Mouse (Mus musculus): ENCODE measurements at regions not wholly inside any gene's neighbourhood (a gene's known extent, or its start where the extent isn't known, plus 50 kb on each side); places are given as distances from the start of the nearest gene placed in this dataset.

- H3K9me3 ChIP-seq (ENCODE audit: control insufficient read depth, low read length) = no peaks in the 10 kb centered on the region
- no peak overlapping the region for H3K4me2 ChIP-seq (replicated peaks; ENCODE audit: low read depth, low read length, severe bottlenecking)
- WGBS = 94% methylated on average over 1 of the region's 1 CpGs
- H3K27me3 ChIP-seq (ENCODE audit: control insufficient read depth, insufficient read depth, low read length) = no peaks in the 10 kb centered on the region
- H3K9ac ChIP-seq (ENCODE audit: low read depth, low read length, severe bottlenecking) = no peak overlapping the region
- ATAC-seq (ENCODE audit: low FRiP score, low read depth) = no peak
- H3K4me3 ChIP-seq (replicated peaks; ENCODE audit: low read length) = no peak overlapping the region
- no peak for DNase-seq (ENCODE audit: low spot score)
- no peak for TF ChIP-seq POLR2A (IDR thresholded peaks at IDR 0.05; ENCODE audit: borderline replicate concordance, extremely low read depth, insufficient read depth, insufficient read length)
- H3K4me1 ChIP-seq (ENCODE audit: control insufficient read depth, insufficient read depth, low read length) = peaks cover 5% of the 10 kb centered on the region
- H3K27ac ChIP-seq (replicated peaks; ENCODE audit: low read depth, low read length) = no peak overlapping the region
- no peaks in the 10 kb centered on the region for H3K36me3 ChIP-seq (ENCODE audit: control insufficient read depth, insufficient read depth, low read length)
These were observed 79.4 kb upstream of the Egln3 start for GRCm38 (mm10) chr12:54283011-54283410.

- TF ChIP-seq POLR2A (IDR thresholded peaks at IDR 0.05; ENCODE audit: borderline replicate concordance, extremely low read depth, insufficient read depth, insufficient read length) = no peak
- Histone ChIP-seq H3K36me3 (ENCODE audit: control insufficient read depth, insufficient read depth, low read length) (no peaks in the 10 kb centered on the region), H3K4me2 (replicated peaks; ENCODE audit: low read depth, low read length, severe bottlenecking) (no peak overlapping the region), H3K27ac (replicated peaks; ENCODE audit: low read depth, low read length) (no peak overlapping the region), H3K9me3 (ENCODE audit: control insufficient read depth, low read length) (no peaks in the 10 kb centered on the region), H3K4me1 (ENCODE audit: control insufficient read depth, insufficient read depth, low read length) (peaks cover 3% of the 10 kb centered on the region), H3K27me3 (ENCODE audit: control insufficient read depth, insufficient read depth, low read length) (no peaks in the 10 kb centered on the region), H3K9ac (ENCODE audit: low read depth, low read length, severe bottlenecking) (no peak overlapping the region), H3K4me3 (replicated peaks; ENCODE audit: low read length) (no peak overlapping the region)
- ATAC-seq (ENCODE audit: low FRiP score, low read depth) (no peak), DNase-seq (ENCODE audit: low spot score) (no peak)
- 43% methylated on average over 4 of the region's 4 CpGs for WGBS
These were observed 78.7 kb upstream of the Egln3 start for GRCm38 (mm10) chr12:54282281-54282921.

GRCm38 (mm10) chr12:54280457-54280856 is 76.8 kb upstream of the Egln3 start:
- H3K36me3 ChIP-seq (ENCODE audit: control insufficient read depth, insufficient read depth, low read length) = no peaks in the 10 kb centered on the region
- no peak for DNase-seq (ENCODE audit: low spot score)
- H3K4me2 ChIP-seq (replicated peaks; ENCODE audit: low read depth, low read length, severe bottlenecking) = no peak overlapping the region
- no peak overlapping the region for H3K27ac ChIP-seq (replicated peaks; ENCODE audit: low read depth, low read length)
- no peaks in the 10 kb centered on the region for H3K9me3 ChIP-seq (ENCODE audit: control insufficient read depth, low read length)
- no peaks in the 10 kb centered on the region for H3K27me3 ChIP-seq (ENCODE audit: control insufficient read depth, insufficient read depth, low read length)
- no peaks in the 10 kb centered on the region for H3K4me1 ChIP-seq (ENCODE audit: control insufficient read depth, insufficient read depth, low read length)
- TF ChIP-seq POLR2A (IDR thresholded peaks at IDR 0.05; ENCODE audit: borderline replicate concordance, extremely low read depth, insufficient read depth, insufficient read length) = no peak
- ATAC-seq (ENCODE audit: low FRiP score, low read depth) = no peak
- WGBS = 87% methylated on average over 4 of the region's 4 CpGs
- no peak overlapping the region for H3K9ac ChIP-seq (ENCODE audit: low read depth, low read length, severe bottlenecking)
- no peak overlapping the region for H3K4me3 ChIP-seq (replicated peaks; ENCODE audit: low read length)

GRCm38 (mm10) chr12:54280001-54280400 is 76.3 kb upstream of the Egln3 start:
- no peaks in the 10 kb centered on the region for H3K27me3 ChIP-seq (ENCODE audit: control insufficient read depth, insufficient read depth, low read length)
- 61% methylated on average over 3 of the region's 3 CpGs for WGBS
- no peak for ATAC-seq (ENCODE audit: low FRiP score, low read depth)
- no peaks in the 10 kb centered on the region for H3K4me1 ChIP-seq (ENCODE audit: control insufficient read depth, insufficient read depth, low read length)
- no peak overlapping the region for H3K9ac ChIP-seq (ENCODE audit: low read depth, low read length, severe bottlenecking)
- H3K4me3 ChIP-seq (replicated peaks; ENCODE audit: low read length) = no peak overlapping the region
- H3K27ac ChIP-seq (replicated peaks; ENCODE audit: low read depth, low read length) = no peak overlapping the region
- no peak overlapping the region for H3K4me2 ChIP-seq (replicated peaks; ENCODE audit: low read depth, low read length, severe bottlenecking)
- no peak for DNase-seq (ENCODE audit: low spot score)
- no peaks in the 10 kb centered on the region for H3K9me3 ChIP-seq (ENCODE audit: control insufficient read depth, low read length)
- no peaks in the 10 kb centered on the region for H3K36me3 ChIP-seq (ENCODE audit: control insufficient read depth, insufficient read depth, low read length)
- no peak for TF ChIP-seq POLR2A (IDR thresholded peaks at IDR 0.05; ENCODE audit: borderline replicate concordance, extremely low read depth, insufficient read depth, insufficient read length)

GRCm38 (mm10) chr12:54276978-54277537 is 73.4 kb upstream of the Egln3 start:
- no peak overlapping the region for H3K9ac ChIP-seq (ENCODE audit: low read depth, low read length, severe bottlenecking)
- H3K4me2 ChIP-seq (replicated peaks; ENCODE audit: low read depth, low read length, severe bottlenecking) = no peak overlapping the region
- H3K36me3 ChIP-seq (ENCODE audit: control insufficient read depth, insufficient read depth, low read length) = no peaks in the 10 kb centered on the region
- no peaks in the 10 kb centered on the region for H3K9me3 ChIP-seq (ENCODE audit: control insufficient read depth, low read length)
- 74% methylated on average over 7 of the region's 7 CpGs for WGBS
- H3K4me1 ChIP-seq (ENCODE audit: control insufficient read depth, insufficient read depth, low read length) = no peaks in the 10 kb centered on the region
- H3K27me3 ChIP-seq (ENCODE audit: control insufficient read depth, insufficient read depth, low read length) = no peaks in the 10 kb centered on the region
- DNase-seq (ENCODE audit: low spot score) = no peak
- TF ChIP-seq POLR2A (IDR thresholded peaks at IDR 0.05; ENCODE audit: borderline replicate concordance, extremely low read depth, insufficient read depth, insufficient read length) = no peak
- no peak for ATAC-seq (ENCODE audit: low FRiP score, low read depth)
- no peak overlapping the region for H3K27ac ChIP-seq (replicated peaks; ENCODE audit: low read depth, low read length)
- no peak overlapping the region for H3K4me3 ChIP-seq (replicated peaks; ENCODE audit: low read length)

Measured in limb, embryonic 14.5 days (tissue).